Mouse (Mus musculus): ENCODE measurements around the gene Jtb. TPM values are rescaled to one million over a fixed set of nuclear protein-coding genes. Genes with fewer than 3 reads are reported as not detected.

Gene Jtb
- total and polyA plus RNA-seq, 3 experiments = 103 to 107 TPM; not detected in 1

- TF ChIP-seq BHLHE40 (IDR thresholded peaks at IDR 0.05; ENCODE audit: borderline replicate concordance, low read depth, low read length) = no peak
- TF ChIP-seq POLR2AphosphoS2 (IDR thresholded peaks at IDR 0.05; ENCODE audit: low read length) = no peak
- TF ChIP-seq MEF2A (IDR thresholded peaks at IDR 0.05; ENCODE audit: extremely low read depth, insufficient replicate concordance, low read depth, low read length, poor library complexity, severe bottlenecking) = no peak
- TF ChIP-seq MXI1 (IDR thresholded peaks at IDR 0.05; ENCODE audit: low read depth, low read length) = no peak
- TF ChIP-seq KAT2A (conservative IDR thresholded peaks at IDR 0.05; ENCODE audit: low read depth, low read length) = no peak
- TF ChIP-seq RCOR1 (IDR thresholded peaks at IDR 0.05; ENCODE audit: low read depth, low read length) = no peak
- TF ChIP-seq TAL1 (IDR thresholded peaks at IDR 0.05; ENCODE audit: low read length) = no peak
- TF ChIP-seq HCFC1 (IDR thresholded peaks at IDR 0.05; ENCODE audit: low read depth, low read length) = no peak
- TF ChIP-seq CHD1 (IDR thresholded peaks at IDR 0.05; ENCODE audit: low read depth, low read length) = no peak
- TF ChIP-seq EP300 (IDR thresholded peaks at IDR 0.05; ENCODE audit: low read depth in 1 of 2, low read length in 2 of 2) = no peak
- TF ChIP-seq UBTF (IDR thresholded peaks at IDR 0.05; ENCODE audit: borderline replicate concordance, insufficient read depth, low read depth, low read length) = no peak
- no peak for TF ChIP-seq USF1 (IDR thresholded peaks at IDR 0.05; ENCODE audit: low read depth, low read length)
- no peak for DNase-seq (ENCODE audit: low read depth, low spot score)
- Histone ChIP-seq H3K36me3 (ENCODE audit: control insufficient read depth in 1 of 2, insufficient read depth in 2 of 2, low read length in 2 of 2) (peaks cover 16 to 22% of the 10 kb centered on the region in 2 experiments), H3K4me1 (ENCODE audit: control insufficient read depth in 1 of 2, insufficient read depth in 2 of 2, low read length in 2 of 2) (peaks cover 2 to 23% of the 10 kb centered on the region in 2 experiments; a peak in 3 of 4 replicates), H3K9ac (ENCODE audit: control insufficient read depth, low read depth, low read length, poor library complexity, severe bottlenecking) (no peak overlapping the region), H3K27ac (ENCODE audit: control insufficient read depth, low read depth, low read length) (no peak overlapping the region), H3K27me3 (ENCODE audit: control insufficient read depth in 1 of 2, insufficient read depth in 2 of 2, low read length in 2 of 2) (no peaks in the 10 kb centered on the region), H3K9me3 (replicated peaks; ENCODE audit: insufficient read depth, low read length) (no peaks in the 10 kb centered on the region), H3K79me2 (ENCODE audit: control insufficient read depth, insufficient read depth, low read length, poor library complexity) (peaks cover 16% of the 10 kb centered on the region), H3K4me3 (ENCODE audit: control insufficient read depth in 1 of 2, insufficient read depth in 1 of 2, low read depth in 2 of 2, low read length in 2 of 2) (no peak overlapping the region)
Observed at GRCm38 (mm10) chr3:90270784-90271183, 39.4 kb downstream of the Jtb start.

GRCm38 (mm10) chr3:90272170-90272569 lies 40.8 kb downstream of the Jtb start:
- Histone ChIP-seq H3K9ac (ENCODE audit: control insufficient read depth, low read depth, low read length, poor library complexity, severe bottlenecking) (no peak overlapping the region), H3K27me3 (ENCODE audit: control insufficient read depth in 1 of 2, insufficient read depth in 2 of 2, low read length in 2 of 2) (no peaks in the 10 kb centered on the region), H3K36me3 (ENCODE audit: control insufficient read depth in 1 of 2, insufficient read depth in 2 of 2, low read length in 2 of 2) (peaks cover 16 to 17% of the 10 kb centered on the region in 2 experiments), H3K27ac (ENCODE audit: control insufficient read depth, low read depth, low read length) (no peak overlapping the region), H3K4me3 (ENCODE audit: control insufficient read depth in 1 of 2, insufficient read depth in 1 of 2, low read depth in 2 of 2, low read length in 2 of 2) (no peak overlapping the region), H3K4me1 (ENCODE audit: control insufficient read depth in 1 of 2, insufficient read depth in 2 of 2, low read length in 2 of 2) (peaks cover 2 to 18% of the 10 kb centered on the region in 2 experiments; a peak in 3 of 4 replicates), H3K79me2 (ENCODE audit: control insufficient read depth, insufficient read depth, low read length, poor library complexity) (peaks cover 6% of the 10 kb centered on the region), H3K9me3 (replicated peaks; ENCODE audit: insufficient read depth, low read length) (no peaks in the 10 kb centered on the region)
- DNase-seq (ENCODE audit: low read depth, low spot score) = no peak
- TF ChIP-seq CHD1 (IDR thresholded peaks at IDR 0.05; ENCODE audit: low read depth, low read length) = no peak
- no peak for TF ChIP-seq MAZ (IDR thresholded peaks at IDR 0.05; ENCODE audit: low read depth, low read length)
- no peak for TF ChIP-seq JUND (IDR thresholded peaks at IDR 0.05; ENCODE audit: low read depth, low read length)
- TF ChIP-seq EP300 (IDR thresholded peaks at IDR 0.05; ENCODE audit: low read depth in 1 of 2, low read length in 2 of 2) = no peak
- TF ChIP-seq MEF2A (IDR thresholded peaks at IDR 0.05; ENCODE audit: extremely low read depth, insufficient replicate concordance, low read depth, low read length, poor library complexity, severe bottlenecking) = no peak
- no peak for TF ChIP-seq ZC3H11A (IDR thresholded peaks at IDR 0.05; ENCODE audit: low read depth, low read length)
- no peak for TF ChIP-seq ZNF384 (IDR thresholded peaks at IDR 0.05; ENCODE audit: low read depth, low read length)
- TF ChIP-seq RCOR1 (IDR thresholded peaks at IDR 0.05; ENCODE audit: low read depth, low read length) = no peak
- no peak for TF ChIP-seq USF1 (IDR thresholded peaks at IDR 0.05; ENCODE audit: low read depth, low read length)
- no peak for TF ChIP-seq MYC (IDR thresholded peaks at IDR 0.05; ENCODE audit: low read depth, low read length)
- no peak for TF ChIP-seq USF2 (IDR thresholded peaks at IDR 0.05; ENCODE audit: borderline replicate concordance in 1 of 2, insufficient read depth in 1 of 2, low read depth in 1 of 2, low read length in 2 of 2)
- TF ChIP-seq BHLHE40 (IDR thresholded peaks at IDR 0.05; ENCODE audit: borderline replicate concordance, low read depth, low read length) = no peak
- no peak for TF ChIP-seq ETS1 (IDR thresholded peaks at IDR 0.05; ENCODE audit: low read depth, low read length)
- TF ChIP-seq SMC3 (IDR thresholded peaks at IDR 0.05; ENCODE audit: low read depth, low read length) = no peak
